Mouse (Mus musculus) ovary, adult 18-20 months (tissue): ENCODE measurements around the gene Cmpk1.
A peak's percentile ranks its signal among the peaks of the same experiment; 100 is the strongest.
"Not testable (repeated sequence)": the region's sequence is repeated elsewhere in the genome, so short reads cannot be mapped to it uniquely, and the experiment has no call there.

Experiments
- DNase-seq: peaks from one replicate; pipeline ENCODE4 v3.0.0; 2022; ENCODE audit warnings: low spot score, mixed read lengths

The Cmpk1 gene

GRCm38 (mm10) chr4:114986591-114987432, at the start of gene Cmpk1:
Gene Cmpk1, minus strand, starts transcription at chr4:114987241.
- DNase-seq = peak; percentile 64

DNA sequence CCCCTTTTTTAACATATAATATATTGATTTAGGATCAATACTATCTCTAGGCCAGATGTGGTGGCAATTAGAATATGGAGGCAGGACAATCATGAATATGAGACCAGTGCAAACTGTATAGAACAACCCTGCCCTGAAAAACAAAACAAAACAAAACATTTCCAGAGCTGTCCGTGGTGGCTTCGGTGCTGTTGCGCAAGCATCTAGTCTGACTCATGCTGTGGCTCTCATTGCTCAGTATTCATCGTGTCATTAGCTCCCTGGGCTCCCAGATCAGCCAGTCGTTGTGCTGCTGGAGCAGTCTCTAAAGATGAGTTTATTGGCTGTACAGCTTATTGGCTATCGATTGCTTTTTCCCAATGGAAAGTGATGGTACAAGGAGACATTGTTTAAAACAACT, 48.0 kb upstream of the Cmpk1 start:
- no peak for DNase-seq

DNA sequence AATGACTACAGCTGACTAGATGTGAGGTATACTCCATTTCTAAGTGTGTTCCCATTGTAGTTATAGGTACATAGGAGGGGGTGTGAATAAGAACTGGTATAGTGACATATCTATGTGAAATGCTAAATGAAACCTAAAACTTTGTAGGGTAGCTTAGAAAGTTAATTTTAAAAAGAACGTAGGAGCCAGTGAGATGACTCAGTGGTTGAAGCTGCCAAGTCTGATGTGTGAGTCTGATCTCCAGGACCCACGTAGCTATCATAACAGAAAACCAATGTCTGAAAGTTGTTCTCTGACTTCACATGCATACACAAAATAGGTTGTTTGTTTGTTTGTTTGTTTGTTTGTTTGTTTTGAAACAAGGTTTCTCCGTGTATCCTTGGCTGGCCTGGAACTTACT, 33.0 kb upstream of the Cmpk1 start:
- DNase-seq = no peak

- no peak for DNase-seq
These were observed 27.2 kb upstream of the Cmpk1 start for GRCm38 (mm10) chr4:115014276-115014675.

DNA sequence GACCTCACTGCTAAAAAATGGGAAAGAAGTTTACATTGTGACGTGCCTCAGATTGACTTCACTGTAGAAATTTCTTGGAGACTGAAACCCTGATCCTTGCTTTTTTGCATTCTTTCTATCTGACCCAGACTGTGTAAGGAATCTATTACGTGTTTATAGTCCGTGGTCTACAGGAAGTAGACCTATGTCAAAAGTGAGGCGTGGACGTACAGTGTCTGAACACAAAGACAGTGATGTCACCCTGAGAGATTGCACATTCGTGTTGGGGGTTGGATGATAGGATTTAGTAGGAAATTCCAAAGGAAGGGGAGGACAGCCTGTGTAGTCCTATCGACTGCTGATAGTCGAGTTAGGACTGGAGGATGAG, 13.4 kb upstream of the Cmpk1 start:
- no peak for DNase-seq

- DNase-seq = peak; percentile 95
These were observed 12.9 kb upstream of the Cmpk1 start, which contains the start of gene Stil for GRCm38 (mm10) chr4:114999773-115000428. Gene Stil, plus strand, starts transcription at chr4:115000159.

GRCm38 (mm10) chr4:114999445-114999772, 12.4 kb upstream of the Cmpk1 start:
- DNase-seq = no peak

GRCm38 (mm10) chr4:114997051-114997450, 10.0 kb upstream of the Cmpk1 start:
- no peak for DNase-seq

- no peak for DNase-seq
These were observed 7.2 kb upstream of the Cmpk1 start for GRCm38 (mm10) chr4:114994218-114994617.

- DNase-seq = no peak
These were observed 840 bp downstream of the Cmpk1 start for GRCm38 (mm10) chr4:114986211-114986590.

GRCm38 (mm10) chr4:114983020-114983419, 4.0 kb downstream of the Cmpk1 start:
- no peak for DNase-seq

GRCm38 (mm10) chr4:114982619-114983018, 4.4 kb downstream of the Cmpk1 start:
- DNase-seq = no peak

- no peak for DNase-seq
These were observed 13.8 kb downstream of the Cmpk1 start for GRCm38 (mm10) chr4:114973229-114973740.

DNA sequence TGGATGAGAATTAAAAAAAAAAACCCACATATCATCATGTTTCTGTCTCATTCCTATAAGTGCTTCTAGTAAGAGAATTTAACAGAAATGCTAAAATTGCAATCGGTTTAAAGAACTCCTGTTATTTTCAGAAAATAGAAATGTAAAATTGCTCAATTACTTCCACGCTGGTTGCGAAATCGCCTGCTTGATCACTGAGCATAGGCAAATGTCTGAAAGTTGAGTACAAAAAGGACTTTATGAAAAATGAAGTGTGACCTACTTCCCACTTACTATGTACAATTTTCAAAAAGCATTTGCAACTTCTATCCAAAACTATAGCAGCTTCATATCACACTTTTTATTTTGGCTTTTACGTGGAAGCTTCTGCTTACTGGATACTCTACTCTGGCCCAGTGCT, 16.3 kb downstream of the Cmpk1 start:
- DNase-seq = no peak

GRCm38 (mm10) chr4:114960881-114961280, 26.2 kb downstream of the Cmpk1 start:
- not testable (repeated sequence) for DNase-seq

- DNase-seq = no peak
These were observed 27.5 kb downstream of the Cmpk1 start for GRCm38 (mm10) chr4:114959533-114959932.

- DNase-seq = no peak
These were observed 28.3 kb downstream of the Cmpk1 start for GRCm38 (mm10) chr4:114958786-114959185.

DNA sequence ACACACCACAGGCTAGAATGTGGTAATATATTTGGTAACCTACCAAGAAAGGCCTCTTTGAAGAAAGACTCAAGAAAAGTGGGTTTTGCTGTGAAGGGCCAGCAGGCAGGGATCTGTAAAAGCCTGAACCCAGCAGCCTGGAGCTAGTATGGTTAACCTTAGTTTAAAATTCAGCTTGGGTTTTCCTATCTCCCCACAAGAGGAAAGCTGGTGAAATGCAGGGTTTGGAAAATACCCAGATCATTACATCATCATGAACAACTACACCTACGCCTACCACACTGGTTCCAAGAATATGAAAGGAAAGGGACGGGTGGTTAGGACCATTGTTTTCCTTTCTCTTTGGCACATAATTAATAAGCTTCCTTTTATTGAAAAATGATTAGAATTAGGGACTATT, 28.8 kb downstream of the Cmpk1 start:
- DNase-seq = no peak

DNA sequence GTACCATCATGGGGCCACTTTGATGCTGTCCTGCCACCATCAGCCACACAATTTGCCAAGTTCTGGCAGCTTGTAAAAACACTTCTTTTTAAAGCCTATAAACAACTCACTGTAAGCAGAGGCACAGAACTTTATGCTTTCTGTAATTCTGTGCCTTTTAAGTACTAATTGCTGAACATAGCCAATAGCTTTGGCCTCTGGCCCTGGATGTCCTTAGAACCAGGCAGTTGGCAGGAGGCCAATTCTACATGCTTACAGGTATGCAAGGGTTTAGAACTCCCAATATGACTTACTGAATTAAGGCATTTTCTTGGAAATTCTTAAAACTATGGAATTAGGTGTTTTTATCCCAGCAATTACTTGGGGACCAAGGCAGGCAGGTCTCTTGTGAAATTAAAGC, 29.6 kb downstream of the Cmpk1 start:
- no peak for DNase-seq

- no peak for DNase-seq
These were observed 33.9 kb downstream of the Cmpk1 start for GRCm38 (mm10) chr4:114953172-114953571.

- no peak for DNase-seq
These were observed 39.1 kb downstream of the Cmpk1 start for GRCm38 (mm10) chr4:114947852-114948481.

- peak; percentile 28 for DNase-seq
These were observed 39.6 kb downstream of the Cmpk1 start for GRCm38 (mm10) chr4:114947395-114947794.

DNA sequence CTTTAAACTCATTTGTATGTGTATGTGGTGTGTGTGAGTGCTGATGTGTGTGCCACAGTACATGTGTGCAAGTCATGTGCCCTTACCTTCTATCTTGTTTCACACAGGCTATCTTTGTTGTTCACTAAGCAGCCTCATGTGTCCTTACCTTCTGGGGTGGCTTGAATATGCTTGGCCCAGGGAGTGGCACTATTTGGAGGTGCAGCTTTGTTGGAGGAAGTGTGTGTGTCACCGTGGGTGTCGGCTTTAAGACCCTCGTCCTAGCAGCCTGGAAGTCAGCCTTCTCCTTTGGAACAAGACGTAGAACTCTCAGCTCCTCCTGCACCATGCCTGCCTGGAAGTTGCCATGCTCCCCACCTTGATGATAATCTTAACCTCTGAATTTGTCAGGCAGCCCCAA, 40.6 kb downstream of the Cmpk1 start:
- DNase-seq = no peak
